Mouse (Mus musculus) midbrain, embryonic 16.5 days (tissue): Measurements from ENCODE around the gene Slc9a6. TPM values are rescaled to one million over a fixed set of nuclear protein-coding genes. Genes with fewer than 3 reads are reported as not detected.

Source experiments
- ATAC-seq: fragments of 200-750 bp; cut with Nextera tagmentation; 2 replicates; pipeline ENCODE4 v1.8.0; 2017; ENCODE audit warnings: moderate TSS enrichment
- H3K27ac ChIP-seq: fragments of 300-500 bp; sonication (generic); 2 replicates; pipeline ENCODE4 v1.5.1; 2014; ENCODE audit warnings: mild to moderate bottlenecking, low read length, mixed read lengths
- H3K27me3 ChIP-seq: fragments of 300-500 bp; sonication (generic); 2 replicates; pipeline ENCODE4 v1.6.1; 2014; ENCODE audit warnings: low read depth, low read length, mixed read lengths; ENCODE audit not compliant: control insufficient read depth, insufficient read depth
- H3K36me3 ChIP-seq: fragments of 300-500 bp; sonication (generic); 2 replicates; pipeline ENCODE4 v1.6.1; 2014; ENCODE audit warnings: mild to moderate bottlenecking, low read length, moderate library complexity, mixed read lengths; ENCODE audit not compliant: control insufficient read depth, insufficient read depth
- H3K4me1 ChIP-seq: fragments of 300-500 bp; sonication (generic); 2 replicates; pipeline ENCODE4 v1.6.1; 2014; ENCODE audit warnings: mild to moderate bottlenecking, low read length, mixed read lengths; ENCODE audit not compliant: control insufficient read depth, insufficient read depth
- H3K4me2 ChIP-seq: fragments of 300-500 bp; sonication (generic); 2 replicates; pipeline ENCODE4 v1.6.1; 2014; ENCODE audit warnings: mild to moderate bottlenecking, low read length, mixed read lengths
- H3K4me3 ChIP-seq: fragments of 300-500 bp; sonication (generic); 2 replicates; pipeline ENCODE4 v1.5.1; 2014; ENCODE audit warnings: low read depth, mild to moderate bottlenecking, low read length, moderate library complexity, mixed read lengths
- H3K9ac ChIP-seq: fragments of 300-500 bp; sonication (generic); 2 replicates; pipeline ENCODE4 v1.6.1; 2014; ENCODE audit warnings: low read depth, low read length, mixed read lengths
- H3K9me3 ChIP-seq: fragments of 300-500 bp; sonication (generic); replicated peaks from 2 replicates; pipeline ENCODE4 v1.6.1; 2014; ENCODE audit warnings: mild to moderate bottlenecking, low read length, mixed read lengths; ENCODE audit not compliant: control insufficient read depth, poor library complexity, severe bottlenecking
- WGBS: fragments of 180-500 bp; shearing (Covaris S2); extraction: QIAGEN DNeasy Blood & Tissue Kit; methylation state at CpG from one replicate; pipeline ENCODE4 v1.1.7; 2014; 5-methylcytosine and 5-hydroxymethylcytosine counted together
- polyA plus RNA-seq: library from polyadenylated mRNA; unstranded; fragments of >200 nt; fragmentation: Nextera tagmentation; extraction: Ambion mirVana; gene quantifications from 2 replicates; pipeline ENCODE4 v1.2.1, GENCODE M21; 2015

Gene Slc9a6
- polyA plus RNA-seq, 1 experiment from 2014 or later = 84.0 TPM

DNA sequence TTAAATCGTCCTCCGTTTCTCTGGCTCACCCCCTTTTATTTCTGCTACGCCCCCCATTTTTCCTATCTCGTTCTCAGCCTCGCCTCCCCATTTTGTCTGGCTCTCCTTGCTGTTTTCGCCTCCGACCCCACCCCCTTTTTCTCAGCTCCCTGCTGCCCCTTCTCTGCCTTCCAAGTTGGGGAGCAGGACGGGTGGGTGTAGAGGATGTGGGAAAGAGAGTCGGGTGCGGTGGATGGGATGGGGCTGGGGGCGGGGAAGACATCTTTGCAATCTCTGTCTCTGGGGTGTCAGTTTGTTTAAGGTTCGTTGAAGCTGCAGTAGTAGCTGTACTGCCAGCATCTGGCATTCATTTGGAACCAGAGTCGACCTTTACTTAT is 749 bp downstream of the Slc9a6 start:
- Histone ChIP-seq H3K27me3 (no peaks in the 10 kb centered on the region), H3K4me1 (peaks cover 3% of the 10 kb centered on the region; the same call in 1 of the 2 replicates), H3K9ac (peak overlapping the region; percentile 71), H3K36me3 (no peaks in the 10 kb centered on the region), H3K4me2 (peak overlapping the region; percentile 62), H3K9me3 (no peaks in the 10 kb centered on the region), H3K27ac (peak overlapping the region; percentile 92), H3K4me3 (peak overlapping the region; percentile 52)
- 19% methylated on average over 13 of the region's 13 CpGs for WGBS
- ATAC-seq = peak; percentile 66

DNA sequence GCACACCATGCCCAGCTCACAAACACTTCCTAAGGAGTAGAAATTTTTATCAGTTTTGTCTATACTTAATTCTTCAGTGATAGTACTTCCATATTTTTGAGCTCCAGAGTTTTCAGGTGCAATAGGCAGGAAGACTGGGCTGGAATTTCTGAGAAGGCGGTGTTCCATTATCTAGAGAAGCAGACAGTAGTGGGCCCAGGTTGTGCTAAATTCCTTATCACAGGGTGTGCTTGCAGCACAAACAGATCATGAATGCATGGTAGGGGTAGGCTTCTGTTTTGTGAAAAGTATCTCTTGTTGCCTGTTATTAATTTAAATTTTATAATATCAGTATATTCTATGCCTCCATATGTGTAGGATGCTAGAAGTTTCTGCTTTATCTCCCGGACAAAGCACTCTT is 5.7 kb downstream of the Slc9a6 start:
- no peak overlapping the region for H3K4me3 ChIP-seq
- no peak overlapping the region for H3K27ac ChIP-seq
- ATAC-seq = no peak
- no peak overlapping the region for H3K9ac ChIP-seq
- H3K4me2 ChIP-seq = no peak overlapping the region
- no peaks in the 10 kb centered on the region for H3K9me3 ChIP-seq
- no peaks in the 10 kb centered on the region for H3K36me3 ChIP-seq
- peaks cover 3% of the 10 kb centered on the region; the same call in 1 of the 2 replicates for H3K4me1 ChIP-seq
- H3K27me3 ChIP-seq = no peaks in the 10 kb centered on the region
- WGBS = 93% methylated on average over 2 of the region's 2 CpGs

DNA sequence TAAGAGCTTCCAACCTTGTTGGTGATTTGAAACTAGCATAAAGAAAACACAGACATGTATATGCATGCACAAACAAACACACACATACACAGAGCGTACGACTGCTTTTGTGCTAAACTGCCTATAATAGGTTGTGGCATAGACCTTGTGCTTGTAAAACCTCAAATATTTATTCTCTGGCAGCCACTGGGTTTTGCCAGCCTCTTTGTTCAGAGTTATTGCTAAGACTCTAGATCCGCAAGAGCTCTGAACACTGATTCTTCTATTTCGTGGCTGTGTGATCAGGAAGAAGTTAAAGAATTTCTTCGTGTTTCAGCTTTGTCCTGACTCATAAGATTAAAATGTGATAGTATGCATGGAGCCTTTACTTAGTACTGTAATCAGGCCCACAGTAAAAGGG is 26.6 kb downstream of the Slc9a6 start:
- Histone ChIP-seq H3K36me3 (peaks cover 6% of the 10 kb centered on the region; the same call in 1 of the 2 replicates), H3K4me3 (no peak overlapping the region), H3K4me1 (no peaks in the 10 kb centered on the region), H3K27me3 (no peaks in the 10 kb centered on the region), H3K27ac (no peak overlapping the region), H3K9me3 (no peaks in the 10 kb centered on the region), H3K4me2 (no peak overlapping the region), H3K9ac (no peak overlapping the region)
- ATAC-seq = no peak
- WGBS = 88% methylated on average over 5 of the region's 5 CpGs

DNA sequence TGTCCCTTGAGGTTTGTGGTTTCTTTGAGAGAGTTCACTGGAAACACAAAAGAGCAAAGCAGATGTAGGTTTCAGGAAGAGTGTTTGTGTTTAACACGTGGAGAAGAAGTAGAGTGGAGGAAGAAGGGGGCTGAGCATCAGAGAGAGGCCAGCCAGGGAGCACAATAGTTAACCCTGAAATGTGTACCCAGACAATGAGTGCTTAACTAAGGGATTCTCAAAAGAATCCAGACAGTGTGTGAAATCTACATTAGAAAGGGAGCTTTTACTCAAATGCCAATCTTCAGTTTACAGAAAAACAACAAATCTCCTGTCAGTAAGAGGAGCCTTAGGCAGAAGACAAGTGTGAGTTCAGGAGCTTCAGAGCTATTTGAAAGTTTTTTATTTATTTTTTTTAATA is 30.5 kb downstream of the Slc9a6 start:
- no peak overlapping the region for H3K27ac ChIP-seq
- H3K4me3 ChIP-seq = no peak overlapping the region
- WGBS = 16% methylated on average over 1 of the region's 1 CpGs
- no peak overlapping the region for H3K4me2 ChIP-seq
- H3K27me3 ChIP-seq = no peaks in the 10 kb centered on the region
- peaks cover 6% of the 10 kb centered on the region; the same call in 1 of the 2 replicates for H3K36me3 ChIP-seq
- no peaks in the 10 kb centered on the region for H3K9me3 ChIP-seq
- ATAC-seq = no peak
- no peaks in the 10 kb centered on the region for H3K4me1 ChIP-seq
- H3K9ac ChIP-seq = no peak overlapping the region

DNA sequence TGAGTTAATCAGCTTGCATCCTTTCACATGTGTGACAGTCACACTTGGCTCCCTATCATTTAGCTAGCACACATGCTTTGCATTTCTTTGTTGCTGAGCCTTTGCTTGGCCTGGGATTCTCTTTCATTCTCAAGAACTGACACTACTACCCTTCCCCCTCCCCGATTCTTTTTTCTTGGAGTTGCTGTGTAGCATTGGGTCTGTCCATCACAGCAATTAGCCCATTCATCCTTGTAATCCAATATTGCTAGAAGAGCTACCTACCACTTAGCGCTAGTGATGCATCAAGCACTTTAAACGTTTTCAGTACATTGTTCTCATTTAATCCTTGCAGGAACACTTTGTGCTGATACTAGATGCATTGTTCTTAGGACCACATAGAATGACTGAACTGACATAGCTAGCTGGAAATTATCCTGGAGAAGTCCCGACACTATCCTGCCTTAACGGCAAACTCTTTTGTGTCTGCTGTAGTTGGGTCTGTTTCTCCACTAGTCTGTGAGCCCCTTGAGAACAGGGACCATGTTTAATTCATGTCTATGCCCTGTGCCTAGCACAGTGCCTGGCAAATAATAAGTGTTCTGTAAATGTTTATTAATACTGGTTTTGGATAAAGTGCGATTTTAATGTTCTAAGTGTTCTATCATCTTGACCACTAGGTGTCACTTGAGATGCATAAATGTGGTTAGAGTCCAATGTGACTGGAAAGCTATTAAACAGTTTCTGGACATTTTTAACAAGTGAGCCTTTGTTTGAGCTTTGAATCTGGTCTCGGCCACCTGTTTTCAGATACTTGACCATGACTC is 40.2 kb downstream of the Slc9a6 start:
- no peak overlapping the region for H3K27ac ChIP-seq
- 34% methylated on average over 7 of the region's 7 CpGs for WGBS
- H3K4me1 ChIP-seq = no peaks in the 10 kb centered on the region
- H3K4me2 ChIP-seq = no peak overlapping the region
- H3K9ac ChIP-seq = no peak overlapping the region
- H3K4me3 ChIP-seq = no peak overlapping the region
- peak; percentile 39; the same call in 1 of the 2 replicates for ATAC-seq
- H3K27me3 ChIP-seq = no peaks in the 10 kb centered on the region
- H3K9me3 ChIP-seq = no peaks in the 10 kb centered on the region
- no peaks in the 10 kb centered on the region for H3K36me3 ChIP-seq

DNA sequence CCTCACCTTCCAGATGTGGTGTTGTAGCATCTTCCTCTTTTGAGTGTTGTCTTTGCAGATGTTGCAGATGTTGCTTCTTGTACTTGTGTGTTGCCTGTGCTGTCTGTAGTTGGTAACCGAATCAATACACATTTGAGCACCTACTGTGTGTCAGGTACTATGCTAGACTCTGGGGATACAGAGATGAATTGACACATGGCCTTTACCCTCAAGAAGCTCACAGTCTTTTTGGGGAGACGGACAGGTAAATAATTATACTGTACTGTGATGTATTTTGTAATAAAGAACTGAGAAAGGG is 40.7 kb downstream of the Slc9a6 start:
- H3K4me1 ChIP-seq = no peaks in the 10 kb centered on the region
- H3K4me3 ChIP-seq = no peak overlapping the region
- no peak overlapping the region for H3K9ac ChIP-seq
- ATAC-seq = peak; percentile 42; the same call in 1 of the 2 replicates
- no peaks in the 10 kb centered on the region for H3K27me3 ChIP-seq
- H3K4me2 ChIP-seq = no peak overlapping the region
- no peaks in the 10 kb centered on the region for H3K36me3 ChIP-seq
- H3K27ac ChIP-seq = no peak overlapping the region
- no peaks in the 10 kb centered on the region for H3K9me3 ChIP-seq
- 88% methylated on average over 2 of the region's 2 CpGs for WGBS

DNA sequence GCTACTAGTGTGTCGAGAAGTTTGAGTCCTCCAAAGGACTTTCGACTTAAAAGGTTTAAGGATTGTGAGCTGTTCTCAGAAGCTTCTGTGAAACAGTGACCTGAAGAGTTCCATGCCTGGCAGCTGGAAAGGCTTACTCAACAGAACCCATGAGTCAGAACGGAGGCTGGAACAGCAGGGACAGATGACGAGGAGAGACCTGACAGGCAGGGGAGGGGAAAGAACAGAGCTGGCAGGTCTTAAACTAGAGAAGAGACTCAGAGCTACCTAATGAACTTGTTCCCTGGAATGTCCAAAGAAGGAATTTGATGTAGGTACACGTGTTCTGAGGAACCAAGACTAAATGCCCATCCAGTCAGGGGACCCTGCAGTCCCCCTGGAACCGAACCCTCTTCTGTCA is 41.3 kb downstream of the Slc9a6 start:
- Histone ChIP-seq H3K4me1 (no peaks in the 10 kb centered on the region), H3K36me3 (no peaks in the 10 kb centered on the region), H3K27ac (no peak overlapping the region), H3K9ac (no peak overlapping the region), H3K9me3 (no peaks in the 10 kb centered on the region), H3K27me3 (no peaks in the 10 kb centered on the region), H3K4me3 (no peak overlapping the region), H3K4me2 (no peak overlapping the region)
- 46% methylated on average over 6 of the region's 6 CpGs for WGBS
- ATAC-seq = no peak

DNA sequence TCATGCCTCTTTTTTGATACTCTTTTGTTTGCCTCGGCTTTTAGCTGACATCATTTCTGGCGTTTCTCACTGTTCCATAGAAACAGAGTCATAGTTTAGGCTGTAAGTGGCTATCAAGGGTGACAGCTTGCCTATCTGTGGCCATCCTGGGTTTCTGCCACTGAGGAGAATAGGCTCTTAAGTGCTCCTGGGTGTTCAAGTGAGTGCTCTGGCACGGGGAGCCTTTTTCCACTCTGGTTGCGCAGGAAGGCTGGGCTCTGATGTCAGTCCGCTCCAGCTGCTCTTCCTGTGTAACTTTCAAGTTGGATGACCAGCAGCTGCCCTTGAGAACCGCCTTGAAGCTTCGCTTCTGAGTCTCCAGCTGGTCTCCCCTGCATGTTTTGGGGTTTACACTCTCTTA is 42.2 kb downstream of the Slc9a6 start:
- Histone ChIP-seq H3K36me3 (no peaks in the 10 kb centered on the region), H3K27me3 (no peaks in the 10 kb centered on the region), H3K4me2 (no peak overlapping the region), H3K4me1 (no peaks in the 10 kb centered on the region), H3K4me3 (no peak overlapping the region), H3K9me3 (no peaks in the 10 kb centered on the region), H3K27ac (no peak overlapping the region), H3K9ac (no peak overlapping the region)
- ATAC-seq = no peak
- WGBS = 47% methylated on average over 7 of the region's 7 CpGs

DNA sequence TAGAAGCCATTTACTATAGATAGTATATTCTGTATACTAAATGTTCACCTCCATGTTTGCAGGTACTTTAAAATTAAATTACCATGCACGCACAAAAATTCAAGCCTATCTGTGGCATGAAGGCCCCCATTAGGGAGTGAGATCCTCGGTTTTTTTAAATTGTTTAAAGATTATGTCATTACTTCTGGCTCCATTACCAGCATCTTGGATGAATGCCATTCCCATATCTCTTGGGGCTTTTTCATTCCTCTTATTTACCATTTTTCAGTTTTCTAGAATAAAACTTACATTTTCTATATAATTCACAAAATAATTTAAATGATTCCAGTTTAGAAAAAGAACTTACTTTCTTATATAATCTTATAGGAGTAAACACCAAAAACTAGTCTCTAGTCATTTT is 46.1 kb downstream of the Slc9a6 start:
- H3K27me3 ChIP-seq = no peaks in the 10 kb centered on the region
- H3K4me1 ChIP-seq = no peaks in the 10 kb centered on the region
- no peak overlapping the region for H3K4me3 ChIP-seq
- no peaks in the 10 kb centered on the region for H3K9me3 ChIP-seq
- H3K4me2 ChIP-seq = no peak overlapping the region
- WGBS = 83% methylated on average over 2 of the region's 2 CpGs
- no peak overlapping the region for H3K27ac ChIP-seq
- H3K9ac ChIP-seq = no peak overlapping the region
- no peak for ATAC-seq
- no peaks in the 10 kb centered on the region for H3K36me3 ChIP-seq
